In genomic region chr16:25408032-25408431, GRCm38 (mm10) we compare ENCODE assay signal across 12 mouse cellular contexts.
DNase-seq lines count a peak whose midpoint lies in the region; ATAC-seq and TF ChIP-seq lines count a peak whose summit lies in the region.
"Had no signal": no experiment of that assay in that cellular context is flagged by ENCODE, and none has a peak within 500 bp of the region (broad histone marks: within the 10 kb centered on the region; RNA-seq: fewer than 3 reads in every experiment).

No protein-coding gene starts in this region.

- no peaks in the 10 kb centered on the region for H3K9me3 ChIP-seq in kidney, embryonic 15.5 days (replicated peaks)
- no peaks in the 10 kb centered on the region for H3K9me3 ChIP-seq in embryonic facial prominence, embryonic 13.5 days
- no peaks in the 10 kb centered on the region for H3K9me3 ChIP-seq in forebrain, postnatal 0 days (ENCODE audit: low read length)
- H3K9me3 ChIP-seq in neural tube, embryonic 15.5 days (replicated peaks): no peaks in the 10 kb centered on the region

- no peak for ATAC-seq in kidney, embryonic 15.5 days (replicated peaks; ENCODE audit: low FRiP score)
- ATAC-seq in embryonic facial prominence, embryonic 13.5 days (ENCODE audit: insufficient number of reproducible peaks, insufficient read depth, low FRiP score, low TSS enrichment, low read depth): no peak
- peak; percentile 38; the same call in 1 of the 2 replicates for ATAC-seq in forebrain, postnatal 0 days
- no peak for ATAC-seq in neural tube, embryonic 15.5 days (ENCODE audit: low FRiP score)

- peak overlapping the region; percentile 19 for H3K27ac ChIP-seq in kidney, embryonic 15.5 days
- H3K27ac ChIP-seq in embryonic facial prominence, embryonic 13.5 days: peak overlapping the region; percentile 66
- no peak overlapping the region for H3K27ac ChIP-seq in forebrain, postnatal 0 days (ENCODE audit: low read depth, low read length)
- H3K27ac ChIP-seq in neural tube, embryonic 15.5 days (replicated peaks): peak overlapping the region; percentile 58

- no peak overlapping the region for H3K4me2 ChIP-seq in kidney, embryonic 15.5 days
- H3K4me2 ChIP-seq in embryonic facial prominence, embryonic 13.5 days: peak overlapping the region; percentile 36; the same call in 1 of the 2 replicates
- H3K4me2 ChIP-seq in forebrain, postnatal 0 days (ENCODE audit: low read depth): no peak overlapping the region
- H3K4me2 ChIP-seq in neural tube, embryonic 15.5 days: no peak overlapping the region

- no peak for DNase-seq in kidney, postnatal 14 days
- no peak for DNase-seq in forebrain, postnatal 0 days
- DNase-seq in left cerebral cortex, postnatal 4 days: no peak
- DNase-seq in cerebellum, postnatal 4 days (ENCODE audit: low spot score in 2 of 2): no peak
- no peak for DNase-seq in layer of hippocampus, adult 18-20 months (ENCODE audit: low spot score in 2 of 2)
- DNase-seq: cerebellum, postnatal 10 days; thymus, postnatal 4 days had no signal

- intact Hi-C loops in left cerebral cortex, postnatal 4 days (cut with DNase I): no loop called here

- no peak for TF ChIP-seq CTCF in forebrain, postnatal 0 days (IDR thresholded peaks at IDR 0.05; ENCODE audit: low read depth)

- peaks cover 12% of the 10 kb centered on the region for H3K4me1 ChIP-seq in kidney, embryonic 15.5 days
- peaks cover 17% of the 10 kb centered on the region for H3K4me1 ChIP-seq in embryonic facial prominence, embryonic 13.5 days
- H3K4me1 ChIP-seq in forebrain, postnatal 0 days (ENCODE audit: insufficient read depth): no peaks in the 10 kb centered on the region
- H3K4me1 ChIP-seq in neural tube, embryonic 15.5 days: peaks cover 14% of the 10 kb centered on the region

- H3K27me3 ChIP-seq in kidney, embryonic 15.5 days: no peaks in the 10 kb centered on the region
- H3K27me3 ChIP-seq in embryonic facial prominence, embryonic 13.5 days: no peaks in the 10 kb centered on the region
- H3K27me3 ChIP-seq in forebrain, postnatal 0 days (ENCODE audit: insufficient read depth, low read length): no peaks in the 10 kb centered on the region
- no peaks in the 10 kb centered on the region for H3K27me3 ChIP-seq in neural tube, embryonic 15.5 days (replicated peaks)
- H3K27me3 ChIP-seq: CH12.LX had no signal

- no peak overlapping the region for H3K4me3 ChIP-seq in kidney, embryonic 15.5 days (replicated peaks)
- H3K4me3 ChIP-seq in embryonic facial prominence, embryonic 13.5 days: no peak overlapping the region
- H3K4me3 ChIP-seq in forebrain, postnatal 0 days (ENCODE audit: low read depth, low read length): no peak overlapping the region
- H3K4me3 ChIP-seq in neural tube, embryonic 15.5 days (replicated peaks): no peak overlapping the region
- H3K4me3 ChIP-seq: erythroblast, embryonic 14.5 days had no signal

- no peak overlapping the region for H3K9ac ChIP-seq in kidney, embryonic 15.5 days
- H3K9ac ChIP-seq in embryonic facial prominence, embryonic 13.5 days: no peak overlapping the region
- H3K9ac ChIP-seq in forebrain, postnatal 0 days: no peak overlapping the region
- no peak overlapping the region for H3K9ac ChIP-seq in neural tube, embryonic 15.5 days (replicated peaks)

- 79% methylated on average over 6 of the region's 6 CpGs for WGBS in kidney, embryonic 15.5 days
- 46% methylated on average over 6 of the region's 6 CpGs for WGBS in embryonic facial prominence, embryonic 13.5 days
- WGBS in forebrain, postnatal 0 days: 30% methylated on average over 6 of the region's 6 CpGs
- WGBS in neural tube, embryonic 15.5 days: 52% methylated on average over 6 of the region's 6 CpGs

- H3K36me3 ChIP-seq in kidney, embryonic 15.5 days: no peaks in the 10 kb centered on the region
- H3K36me3 ChIP-seq in embryonic facial prominence, embryonic 13.5 days: no peaks in the 10 kb centered on the region
- no peaks in the 10 kb centered on the region for H3K36me3 ChIP-seq in forebrain, postnatal 0 days (ENCODE audit: insufficient read depth)
- no peaks in the 10 kb centered on the region for H3K36me3 ChIP-seq in neural tube, embryonic 15.5 days
